Mouse (Mus musculus): ENCODE data around the gene Tex2.
"Not testable (repeated sequence)": the region's sequence is repeated elsewhere in the genome, so short reads cannot be mapped to it uniquely, and the experiment has no call there.

Gene Tex2

GRCm38 (mm10) chr11:106579146-106579545 is 34.1 kb downstream of the Tex2 start:
- no peak for DNase-seq (ENCODE audit: low spot score in 2 of 2)

GRCm38 (mm10) chr11:106577624-106578355 is 35.4 kb downstream of the Tex2 start:
- not testable (repeated sequence) for DNase-seq (ENCODE audit: low spot score in 2 of 2)

GRCm38 (mm10) chr11:106574456-106574855 is 38.8 kb downstream of the Tex2 start:
- no peak for DNase-seq (ENCODE audit: low spot score in 2 of 2)

GRCm38 (mm10) chr11:106573476-106574240 is 39.6 kb downstream of the Tex2 start:
- DNase-seq (ENCODE audit: low spot score in 2 of 2), result no peak

GRCm38 (mm10) chr11:106572958-106573357 is 40.3 kb downstream of the Tex2 start:
- DNase-seq (ENCODE audit: low spot score in 2 of 2), result no peak

GRCm38 (mm10) chr11:106572020-106572782 is 41.0 kb downstream of the Tex2 start:
- no peak for DNase-seq (ENCODE audit: low spot score in 2 of 2)

- no peak for DNase-seq (ENCODE audit: low spot score in 2 of 2)
Observed at GRCm38 (mm10) chr11:106571026-106571983, 41.9 kb downstream of the Tex2 start.

- DNase-seq (ENCODE audit: low spot score in 2 of 2), result no peak
Observed at GRCm38 (mm10) chr11:106568329-106568960, 44.8 kb downstream of the Tex2 start.

GRCm38 (mm10) chr11:106566040-106566785 is 47.0 kb downstream of the Tex2 start:
- no peak for DNase-seq (ENCODE audit: low spot score in 2 of 2)

GRCm38 (mm10) chr11:106564261-106564660 is 49.0 kb downstream of the Tex2 start:
- DNase-seq (ENCODE audit: low spot score in 2 of 2), result no peak

- no peak for DNase-seq (ENCODE audit: low spot score in 2 of 2)
Observed at GRCm38 (mm10) chr11:106562707-106563106, 50.5 kb downstream of the Tex2 start.

GRCm38 (mm10) chr11:106559773-106560172 is 53.5 kb downstream of the Tex2 start:
- no peak for DNase-seq (ENCODE audit: low spot score in 2 of 2)

- DNase-seq (ENCODE audit: low spot score in 2 of 2), result no peak
Observed at GRCm38 (mm10) chr11:106558008-106558407, 55.2 kb downstream of the Tex2 start.

- DNase-seq (ENCODE audit: low spot score in 2 of 2), result no peak
Observed at GRCm38 (mm10) chr11:106557398-106557797, 55.8 kb downstream of the Tex2 start.

GRCm38 (mm10) chr11:106556689-106557088 is 56.5 kb downstream of the Tex2 start:
- DNase-seq (ENCODE audit: low spot score in 2 of 2), result no peak

GRCm38 (mm10) chr11:106555805-106556615 is 57.2 kb downstream of the Tex2 start:
- no peak for DNase-seq (ENCODE audit: low spot score in 2 of 2)

- no peak for DNase-seq (ENCODE audit: low spot score in 2 of 2)
Observed at GRCm38 (mm10) chr11:106550398-106550797, 62.8 kb downstream of the Tex2 start.

- DNase-seq (ENCODE audit: low spot score in 2 of 2), result no peak
Observed at GRCm38 (mm10) chr11:106546081-106546480, 67.1 kb downstream of the Tex2 start.

GRCm38 (mm10) chr11:106544916-106545315 is 68.3 kb downstream of the Tex2 start:
- DNase-seq (ENCODE audit: low spot score in 2 of 2), result no peak

Data from urinary bladder, adult 18-20 months (tissue).